Mouse (Mus musculus): ENCODE data around the gene C130074G19Rik. TPM values are rescaled to one million over a fixed set of nuclear protein-coding genes. Genes with fewer than 3 reads are reported as not detected.
A peak's percentile ranks its signal among the peaks of the same experiment; 100 is the strongest.

The C130074G19Rik gene
- polyA plus RNA-seq, 1 experiment from 2014 or later, result 2.7 TPM

DNA sequence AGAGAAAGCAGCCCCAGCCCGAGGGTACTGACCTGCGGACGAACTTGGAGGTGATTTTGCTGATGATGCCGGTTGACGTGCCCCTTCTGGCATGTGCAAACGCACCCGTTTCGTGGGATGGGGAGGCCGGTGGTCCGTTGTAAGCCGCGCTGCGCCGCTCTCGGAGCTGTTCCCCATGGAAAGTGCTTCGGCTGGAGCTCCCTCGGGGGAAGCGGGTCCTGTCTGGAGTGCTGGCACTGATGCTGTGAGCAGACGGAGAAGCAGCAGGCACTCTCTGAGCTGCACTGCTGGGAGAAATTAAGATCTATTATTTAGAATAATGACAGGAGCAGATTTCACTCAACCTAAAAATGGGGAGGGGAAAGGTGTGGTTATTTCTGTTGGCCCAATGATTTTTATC lies 22.4 kb upstream of the C130074G19Rik start:
- WGBS, result 66% methylated on average over 19 of the region's 19 CpGs
- peaks cover 22% of the 10 kb centered on the region for H3K36me3 ChIP-seq
- no peaks in the 10 kb centered on the region for H3K9me3 ChIP-seq (replicated peaks)
- no peak overlapping the region for H3K4me3 ChIP-seq (replicated peaks)
- ATAC-seq (replicated peaks; ENCODE audit: low FRiP score), result no peak
- no peak overlapping the region for H3K9ac ChIP-seq
- H3K27me3 ChIP-seq, result no peaks in the 10 kb centered on the region
- H3K4me1 ChIP-seq, result 0 out of 2 replicates have a peak, but pooled peaks cover 6% of the 10 kb centered on the region
- no peak overlapping the region for H3K4me2 ChIP-seq
- H3K27ac ChIP-seq, result no peak overlapping the region

DNA sequence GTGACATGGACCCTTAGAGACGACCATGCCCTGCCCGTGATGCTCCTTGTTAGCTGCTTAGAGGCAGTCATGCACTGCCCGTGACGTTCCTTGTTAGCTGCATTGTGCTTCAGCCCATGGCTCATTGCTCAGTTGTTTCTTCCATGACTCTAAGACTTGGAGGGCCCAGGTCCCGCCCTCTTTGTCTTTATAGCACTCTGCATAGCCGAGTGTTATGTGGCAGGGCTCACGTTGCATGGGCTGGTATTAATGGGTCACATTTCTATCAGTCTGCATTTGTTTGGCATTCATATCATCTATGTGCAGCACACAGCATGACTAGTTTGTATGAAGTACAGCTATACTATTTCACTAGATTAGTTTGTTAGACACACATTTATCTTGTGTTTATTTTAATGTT lies 20.7 kb upstream of the C130074G19Rik start:
- H3K9ac ChIP-seq, result no peak overlapping the region
- H3K27ac ChIP-seq, result no peak overlapping the region
- 66% methylated on average over 7 of the region's 7 CpGs for WGBS
- H3K4me1 ChIP-seq, result 0 out of 2 replicates have a peak, but pooled peaks cover 6% of the 10 kb centered on the region
- H3K4me2 ChIP-seq, result no peak overlapping the region
- no peaks in the 10 kb centered on the region for H3K9me3 ChIP-seq (replicated peaks)
- H3K4me3 ChIP-seq (replicated peaks), result no peak overlapping the region
- no peaks in the 10 kb centered on the region for H3K27me3 ChIP-seq
- ATAC-seq (replicated peaks; ENCODE audit: low FRiP score), result no peak
- H3K36me3 ChIP-seq, result peaks cover 16% of the 10 kb centered on the region; the same call in 1 of the 2 replicates

DNA sequence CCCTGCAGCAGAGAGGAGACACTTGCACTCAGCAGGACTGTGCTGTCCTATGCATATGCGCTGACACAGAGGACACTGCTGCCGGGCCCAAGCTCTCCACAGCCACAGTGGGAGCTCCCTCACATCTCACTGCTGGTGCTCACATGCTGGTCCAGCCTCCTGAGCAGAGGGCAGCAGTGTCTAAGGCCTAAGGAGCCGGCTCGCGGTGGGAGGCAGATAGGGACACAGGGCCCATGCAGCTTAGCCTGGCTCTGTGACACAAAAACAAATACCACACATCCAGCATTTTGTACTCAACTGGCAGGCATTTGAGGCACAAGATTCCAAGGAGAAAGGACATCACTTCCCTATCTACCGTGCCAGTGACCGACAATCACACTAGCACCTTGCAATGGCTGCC lies 19.9 kb upstream of the C130074G19Rik start:
- Histone ChIP-seq H3K9me3 (replicated peaks) (no peaks in the 10 kb centered on the region), H3K4me1 (0 out of 2 replicates have a peak, but pooled peaks cover 6% of the 10 kb centered on the region), H3K36me3 (peaks cover 16% of the 10 kb centered on the region; the same call in 1 of the 2 replicates), H3K9ac (no peak overlapping the region), H3K27ac (no peak overlapping the region), H3K4me2 (no peak overlapping the region), H3K27me3 (no peaks in the 10 kb centered on the region), H3K4me3 (replicated peaks) (no peak overlapping the region)
- 88% methylated on average over 7 of the region's 7 CpGs for WGBS
- no peak for ATAC-seq (replicated peaks; ENCODE audit: low FRiP score)

DNA sequence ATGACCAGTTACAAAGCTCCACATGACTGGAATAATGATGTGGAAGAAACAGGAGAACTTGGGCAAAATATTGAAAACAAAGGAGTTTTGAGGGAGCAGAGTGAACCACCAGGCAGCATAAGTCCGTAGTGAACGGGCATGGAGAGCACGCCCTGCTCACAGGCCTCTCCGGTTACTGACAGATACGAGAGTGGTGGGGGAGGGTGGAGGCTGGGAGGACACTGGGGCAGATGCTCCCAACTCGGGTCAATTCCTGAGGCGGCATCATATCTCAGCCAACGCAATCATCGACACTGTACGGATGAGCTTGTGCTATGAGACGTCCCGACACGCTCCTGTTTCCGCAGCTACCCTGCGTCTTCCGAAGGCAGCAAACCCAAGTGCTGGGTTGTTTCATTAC lies 14.3 kb upstream of the C130074G19Rik start:
- Histone ChIP-seq H3K9me3 (replicated peaks) (no peaks in the 10 kb centered on the region), H3K27ac (no peak overlapping the region), H3K27me3 (no peaks in the 10 kb centered on the region), H3K4me2 (no peak overlapping the region), H3K4me3 (replicated peaks) (no peak overlapping the region), H3K4me1 (no peaks in the 10 kb centered on the region), H3K9ac (no peak overlapping the region), H3K36me3 (no peaks in the 10 kb centered on the region)
- WGBS, result 54% methylated on average over 16 of the region's 16 CpGs
- 0 out of 2 replicates have a peak, but pooled peaks have one; percentile 66 for ATAC-seq (replicated peaks; ENCODE audit: low FRiP score)

DNA sequence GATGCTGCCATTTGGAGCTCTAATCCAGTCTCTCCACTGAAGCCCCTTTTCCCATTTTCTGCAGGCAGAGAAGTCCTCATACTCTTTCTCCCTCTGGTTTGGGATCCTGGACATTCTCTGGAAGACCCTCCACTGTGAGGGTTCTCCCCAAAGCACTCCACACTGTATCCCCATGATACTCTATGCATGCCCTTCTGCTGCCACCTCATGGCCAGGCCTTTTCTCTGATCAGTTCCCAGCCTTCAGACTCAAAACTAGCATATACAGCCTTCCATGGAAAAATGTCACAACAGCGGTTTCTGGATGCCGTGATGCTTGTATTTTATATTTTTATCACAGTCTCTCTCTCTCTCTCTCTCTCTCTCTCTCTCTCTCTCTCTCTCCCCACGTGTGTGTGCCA lies 9.0 kb upstream of the C130074G19Rik start:
- no peak for ATAC-seq (replicated peaks; ENCODE audit: low FRiP score)
- Histone ChIP-seq H3K4me2 (no peak overlapping the region), H3K4me3 (replicated peaks) (no peak overlapping the region), H3K4me1 (no peaks in the 10 kb centered on the region), H3K27me3 (no peaks in the 10 kb centered on the region; the same call in 1 of the 2 replicates), H3K36me3 (no peaks in the 10 kb centered on the region), H3K9me3 (replicated peaks) (no peaks in the 10 kb centered on the region), H3K27ac (no peak overlapping the region), H3K9ac (no peak overlapping the region)
- 71% methylated on average over 3 of the region's 3 CpGs for WGBS

DNA sequence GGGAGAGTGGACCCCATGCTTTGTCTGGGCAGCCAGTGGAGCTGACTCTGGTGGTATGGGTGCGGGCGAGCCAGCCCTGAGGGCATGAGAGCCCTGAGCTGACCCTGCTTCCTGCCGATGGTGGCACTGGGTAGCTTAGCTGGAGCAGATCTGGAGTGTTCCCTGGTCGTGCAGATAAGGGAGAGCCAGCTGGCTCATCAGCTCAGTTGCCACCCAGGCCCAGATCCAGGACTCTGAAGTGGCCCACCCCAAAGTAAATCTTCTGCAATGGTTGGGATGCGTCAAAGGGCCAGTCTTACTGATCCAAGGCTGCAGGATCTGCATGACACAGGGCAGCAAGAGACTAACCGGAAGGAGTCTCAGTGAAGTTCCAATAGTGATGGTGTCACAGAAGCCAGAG lies 6.4 kb upstream of the C130074G19Rik start:
- WGBS, result 89% methylated on average over 6 of the region's 6 CpGs

DNA sequence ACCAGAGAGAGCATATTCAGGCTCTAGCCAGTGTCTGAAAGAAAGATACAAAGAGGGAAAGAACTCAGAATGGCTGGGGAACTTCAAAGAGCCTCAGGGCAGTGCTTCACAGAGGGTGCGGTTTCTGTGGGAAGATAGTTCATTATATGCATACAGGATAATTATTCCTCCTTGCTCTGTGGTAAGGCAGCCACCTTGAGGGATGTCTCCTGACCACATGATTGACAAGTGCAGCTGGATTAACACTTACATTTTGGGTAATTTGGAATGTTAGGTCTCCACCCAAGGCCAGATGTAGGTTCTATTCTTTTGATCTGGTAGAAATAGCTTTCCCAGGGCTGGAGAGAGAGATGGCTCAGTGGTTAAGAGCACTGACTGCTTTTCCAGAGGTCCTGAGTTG lies 3.1 kb upstream of the C130074G19Rik start:
- Histone ChIP-seq H3K27me3 (peaks cover 39% of the 10 kb centered on the region), H3K4me2 (no peak overlapping the region), H3K9ac (no peak overlapping the region), H3K4me3 (replicated peaks) (no peak overlapping the region), H3K9me3 (replicated peaks) (no peaks in the 10 kb centered on the region), H3K4me1 (peaks cover 9% of the 10 kb centered on the region; the same call in 1 of the 2 replicates), H3K36me3 (no peaks in the 10 kb centered on the region), H3K27ac (no peak overlapping the region)
- WGBS, result 66% methylated on average over 1 of the region's 1 CpGs
- no peak for ATAC-seq (replicated peaks; ENCODE audit: low FRiP score)

More for the DNA sequence above, 6.4 kb upstream of the C130074G19Rik start:
- Histone ChIP-seq H3K9ac (no peak overlapping the region), H3K4me3 (replicated peaks) (no peak overlapping the region), H3K4me2 (no peak overlapping the region), H3K9me3 (replicated peaks) (no peaks in the 10 kb centered on the region), H3K36me3 (no peaks in the 10 kb centered on the region), H3K27ac (no peak overlapping the region), H3K27me3 (peaks cover 6% of the 10 kb centered on the region; the same call in 1 of the 2 replicates), H3K4me1 (no peaks in the 10 kb centered on the region)
- no peak for ATAC-seq (replicated peaks; ENCODE audit: low FRiP score)

DNA sequence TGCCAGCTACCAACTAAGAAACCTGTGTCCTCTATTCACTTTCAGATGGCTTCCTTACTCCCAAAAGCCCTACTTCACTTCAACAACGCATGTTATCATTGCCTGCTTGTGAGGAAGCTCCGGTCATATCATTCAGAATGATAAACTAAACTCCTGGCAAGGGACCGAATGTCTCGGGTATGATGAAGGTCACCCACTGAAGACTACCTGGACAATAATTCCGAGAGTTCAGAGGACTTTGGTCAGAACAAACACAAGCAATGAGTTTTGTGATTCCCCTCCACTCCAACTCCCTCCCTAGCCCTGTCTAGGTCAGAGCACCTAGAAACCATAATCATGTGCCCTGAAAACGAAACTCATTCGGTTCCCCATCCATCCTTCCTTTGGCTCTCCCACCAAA lies 1.2 kb downstream of the C130074G19Rik start:
- ATAC-seq (replicated peaks; ENCODE audit: low FRiP score), result no peak
- H3K36me3 ChIP-seq, result no peaks in the 10 kb centered on the region
- WGBS, result 69% methylated on average over 7 of the region's 7 CpGs
- H3K27me3 ChIP-seq, result peaks cover 45% of the 10 kb centered on the region
- peak overlapping the region; percentile 38; the same call in 1 of the 2 replicates for H3K9ac ChIP-seq
- no peak overlapping the region for H3K27ac ChIP-seq
- H3K4me2 ChIP-seq, result peak overlapping the region; percentile 72
- H3K4me1 ChIP-seq, result peaks cover 18% of the 10 kb centered on the region
- no peaks in the 10 kb centered on the region for H3K9me3 ChIP-seq (replicated peaks)
- peak overlapping the region; percentile 50 for H3K4me3 ChIP-seq (replicated peaks)

DNA sequence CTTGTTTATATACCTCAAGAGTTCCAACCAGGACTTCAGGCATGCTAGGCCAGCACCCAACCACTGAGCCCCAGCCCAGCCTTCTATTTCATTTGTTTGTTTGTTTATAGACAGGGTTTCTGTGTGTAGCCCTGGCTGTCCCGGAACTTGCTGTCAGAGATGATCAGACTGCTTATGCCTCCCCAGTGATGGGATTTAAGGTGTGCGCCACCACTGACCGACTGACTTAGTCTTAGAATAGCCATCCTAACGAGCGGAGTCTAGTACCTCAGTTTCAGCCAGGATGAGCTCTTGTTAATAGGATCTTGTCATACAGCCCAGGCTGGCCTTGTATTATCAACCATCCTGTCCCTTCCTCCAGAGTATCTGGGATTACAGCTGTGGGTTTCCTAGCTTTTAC lies 1.8 kb downstream of the C130074G19Rik start:
- H3K4me1 ChIP-seq, result peaks cover 18% of the 10 kb centered on the region
- no peaks in the 10 kb centered on the region for H3K9me3 ChIP-seq (replicated peaks)
- WGBS, result 89% methylated on average over 5 of the region's 5 CpGs
- H3K9ac ChIP-seq, result peak overlapping the region; percentile 10; the same call in 1 of the 2 replicates
- H3K27me3 ChIP-seq, result peaks cover 47% of the 10 kb centered on the region
- no peak overlapping the region for H3K27ac ChIP-seq
- H3K4me3 ChIP-seq (replicated peaks), result peak overlapping the region; percentile 50
- no peak for ATAC-seq (replicated peaks; ENCODE audit: low FRiP score)
- H3K4me2 ChIP-seq, result peak overlapping the region; percentile 72
- no peaks in the 10 kb centered on the region for H3K36me3 ChIP-seq

DNA sequence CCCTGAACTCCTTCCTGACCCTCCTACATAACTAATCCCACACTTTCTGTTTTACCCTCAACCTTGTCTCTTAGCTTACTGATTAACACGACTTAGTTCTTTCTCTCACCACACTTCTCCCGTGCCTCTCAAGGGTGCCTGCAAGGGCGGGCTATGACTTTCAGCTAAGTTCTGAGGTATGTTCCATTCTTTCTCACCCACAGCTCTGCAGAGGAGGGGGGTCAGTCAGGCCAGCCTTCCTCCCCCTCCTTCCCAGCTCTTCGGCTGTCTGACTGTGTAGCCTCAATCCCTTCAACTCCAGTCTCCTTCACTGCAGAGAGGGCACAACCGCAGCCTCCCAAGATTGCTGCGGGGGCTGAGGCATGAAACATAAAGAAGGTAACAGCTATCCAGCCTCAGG lies 4.2 kb downstream of the C130074G19Rik start:
- Histone ChIP-seq H3K9ac (no peak overlapping the region), H3K27ac (peak overlapping the region; percentile 66), H3K36me3 (no peaks in the 10 kb centered on the region), H3K4me2 (peak overlapping the region; percentile 3; the same call in 1 of the 2 replicates), H3K27me3 (peaks cover 35% of the 10 kb centered on the region), H3K4me3 (replicated peaks) (no peak overlapping the region), H3K9me3 (replicated peaks) (no peaks in the 10 kb centered on the region), H3K4me1 (peaks cover 26% of the 10 kb centered on the region)
- WGBS, result 54% methylated on average over 6 of the region's 6 CpGs
- peak; percentile 58 for ATAC-seq (replicated peaks; ENCODE audit: low FRiP score)

DNA sequence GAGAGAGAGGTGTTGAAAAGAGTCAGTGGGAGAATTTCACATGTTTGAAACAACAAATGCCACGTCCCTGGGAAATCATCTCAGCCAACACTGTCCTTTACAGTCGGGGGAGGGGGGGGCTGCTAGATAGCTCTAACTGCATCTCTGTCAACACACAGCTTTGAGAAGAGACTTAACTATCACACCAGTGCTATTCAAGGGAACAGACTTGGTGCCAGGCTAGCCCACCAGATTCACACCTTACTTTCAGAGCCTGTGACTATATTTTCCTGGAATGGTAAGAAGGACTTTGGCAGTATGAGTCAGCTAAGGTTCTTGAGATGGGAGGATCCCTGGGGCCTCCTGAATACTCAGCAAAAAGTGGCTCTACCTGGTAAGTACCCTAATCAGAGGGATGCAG lies 5.7 kb downstream of the C130074G19Rik start:
- Histone ChIP-seq H3K4me3 (replicated peaks) (no peak overlapping the region), H3K9me3 (replicated peaks) (no peaks in the 10 kb centered on the region), H3K4me2 (no peak overlapping the region), H3K4me1 (peaks cover 23% of the 10 kb centered on the region), H3K27me3 (peaks cover 20% of the 10 kb centered on the region), H3K36me3 (no peaks in the 10 kb centered on the region), H3K27ac (no peak overlapping the region), H3K9ac (no peak overlapping the region)
- ATAC-seq (replicated peaks; ENCODE audit: low FRiP score), result no peak
- 74% methylated on average over 2 of the region's 2 CpGs for WGBS

DNA sequence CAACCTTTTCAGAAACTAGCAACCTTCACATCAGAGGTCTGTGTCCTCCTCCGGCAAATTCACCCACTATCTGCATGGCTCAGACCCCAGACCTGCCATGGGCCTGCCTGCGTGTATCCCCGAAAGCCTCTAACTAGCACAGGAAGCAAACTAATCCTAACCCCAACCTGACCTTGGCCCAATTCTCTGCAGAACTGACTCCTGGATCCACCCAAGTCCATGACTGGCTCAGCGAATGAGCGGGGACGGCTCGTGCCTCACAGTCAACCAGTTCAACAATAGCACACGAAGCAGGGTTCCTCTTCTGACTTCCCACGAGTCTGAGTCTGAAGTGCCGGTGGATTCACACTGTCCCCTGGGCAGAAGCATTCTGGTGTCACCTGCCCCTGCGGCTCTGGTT lies 9.1 kb downstream of the C130074G19Rik start:
- Histone ChIP-seq H3K4me1 (peaks cover 44% of the 10 kb centered on the region), H3K27me3 (peaks cover 3% of the 10 kb centered on the region; the same call in 1 of the 2 replicates), H3K27ac (no peak overlapping the region), H3K9me3 (replicated peaks) (no peaks in the 10 kb centered on the region), H3K4me2 (no peak overlapping the region), H3K4me3 (replicated peaks) (no peak overlapping the region), H3K9ac (no peak overlapping the region), H3K36me3 (no peaks in the 10 kb centered on the region)
- no peak for ATAC-seq (replicated peaks; ENCODE audit: low FRiP score)
- WGBS, result 80% methylated on average over 11 of the region's 11 CpGs
